Mouse (Mus musculus) MEL (cell line): Measurements from ENCODE around the gene Gla. TPM values are rescaled to one million over a fixed set of nuclear protein-coding genes. Genes with fewer than 3 reads are reported as not detected.

Experiments used
- DNase-seq: peaks from one replicate; pipeline ENCODE4 v3.0.0; 2011; ENCODE audit warnings: low read depth, low spot score
- H3K27ac ChIP-seq: 2 replicates; pipeline ENCODE4 v1.5.1; 2012; ENCODE audit warnings: low read depth, mild to moderate bottlenecking, control low read depth, low read length, moderate library complexity; ENCODE audit not compliant: control insufficient read depth
- H3K27me3 ChIP-seq, 2 experiments: fragments of 150-350 bp in 1 of 2; sonication (generic) in 1 of 2; 2 replicates each; pipeline ENCODE4 v1.6.1; 2012; ENCODE audit warnings: low read length in 2 of 2, mild to moderate bottlenecking in 2 of 2, improper control_type of control experiment in 1 of 2, moderate library complexity in 1 of 2; ENCODE audit not compliant: insufficient read depth in 2 of 2, control insufficient read depth in 1 of 2
- H3K36me3 ChIP-seq, 2 experiments: 2 replicates each; pipeline ENCODE4 v1.6.1; 2012 to 2014; ENCODE audit warnings: low read length in 2 of 2, improper control_type of control experiment in 1 of 2, inconsistent platforms in 1 of 2, mild to moderate bottlenecking in 1 of 2; ENCODE audit not compliant: insufficient read depth in 2 of 2, control insufficient read depth in 1 of 2
- H3K4me1 ChIP-seq, 2 experiments: fragments of 150-350 bp in 1 of 2; sonication (generic) in 1 of 2; 2 replicates each; pipeline ENCODE4 v1.6.1; 2012; ENCODE audit warnings: low read length in 2 of 2, improper control_type of control experiment in 1 of 2, mild to moderate bottlenecking in 1 of 2; ENCODE audit not compliant: insufficient read depth in 2 of 2, control insufficient read depth in 1 of 2
- H3K4me3 ChIP-seq, 2 experiments: fragments of 150-350 bp in 1 of 2; sonication (generic) in 1 of 2; 2 replicates each; pipeline ENCODE4 v1.5.1; 2012; ENCODE audit warnings: low read depth in 2 of 2, low read length in 2 of 2, mild to moderate bottlenecking in 2 of 2, moderate library complexity in 2 of 2, control low read depth in 1 of 2, improper control_type of control experiment in 1 of 2; ENCODE audit not compliant: control insufficient read depth in 1 of 2, insufficient read depth in 1 of 2
- H3K79me2 ChIP-seq: 2 replicates; pipeline ENCODE4 v1.6.1; 2012; ENCODE audit warnings: mild to moderate bottlenecking, low read length, moderate library complexity; ENCODE audit not compliant: control insufficient read depth, poor library complexity, insufficient read depth
- H3K9ac ChIP-seq: 2 replicates; pipeline ENCODE4 v1.6.1; 2012; ENCODE audit warnings: low read depth, mild to moderate bottlenecking, control low read depth, low read length, moderate library complexity; ENCODE audit not compliant: control insufficient read depth, poor library complexity, severe bottlenecking
- H3K9me3 ChIP-seq: fragments of 150-350 bp; sonication (generic); replicated peaks from 2 replicates; pipeline ENCODE4 v1.6.1; 2012; ENCODE audit warnings: mild to moderate bottlenecking, low read length, improper control_type of control experiment, moderate library complexity; ENCODE audit not compliant: insufficient read depth
- CHD1 ChIP-seq: IDR thresholded peaks from 2 replicates; pipeline ENCODE4 v1.6.1; 2012; ENCODE audit warnings: low read depth, mild to moderate bottlenecking, inconsistent platforms, low read length, improper control_type of control experiment
- E2F4 ChIP-seq: IDR thresholded peaks from 2 replicates; pipeline ENCODE4 v1.6.1; 2011; ENCODE audit warnings: low read depth, low read length, improper control_type of control experiment, borderline replicate concordance
- ELF1 ChIP-seq: IDR thresholded peaks from 2 replicates; pipeline ENCODE4 v1.6.1; 2014; ENCODE audit warnings: low read depth, mild to moderate bottlenecking, inconsistent platforms, low read length, improper control_type of control experiment, moderate library complexity
- EP300 ChIP-seq, 2 experiments: IDR thresholded peaks; 2 replicates each; pipeline ENCODE4 v1.6.1; 2011; ENCODE audit warnings: improper control_type of control experiment in 2 of 2, low read length in 2 of 2, low read depth in 1 of 2, mild to moderate bottlenecking in 1 of 2
- GABPA ChIP-seq: IDR thresholded peaks from 2 replicates; pipeline ENCODE4 v1.6.1; 2012; ENCODE audit warnings: low read depth, mild to moderate bottlenecking, inconsistent platforms, low read length, improper control_type of control experiment, moderate library complexity
- GATA1 ChIP-seq: IDR thresholded peaks from 2 replicates; pipeline ENCODE4 v1.6.1; 2011; ENCODE audit warnings: low read depth, low read length, improper control_type of control experiment
- HCFC1 ChIP-seq: IDR thresholded peaks from 2 replicates; pipeline ENCODE4 v1.6.1; 2012; ENCODE audit warnings: low read depth, mild to moderate bottlenecking, inconsistent platforms, low read length, improper control_type of control experiment, moderate library complexity
- JUND ChIP-seq: IDR thresholded peaks from 2 replicates; pipeline ENCODE4 v1.6.1; 2011; ENCODE audit warnings: low read depth, mild to moderate bottlenecking, improper control_type of control experiment, low read length
- MAX ChIP-seq: IDR thresholded peaks from 2 replicates; pipeline ENCODE4 v1.6.1; 2011; ENCODE audit warnings: low read length, improper control_type of control experiment
- MAZ ChIP-seq: IDR thresholded peaks from 2 replicates; pipeline ENCODE4 v1.6.1; 2012; ENCODE audit warnings: low read depth, mild to moderate bottlenecking, inconsistent platforms, low read length, improper control_type of control experiment
- MXI1 ChIP-seq: IDR thresholded peaks from 2 replicates; pipeline ENCODE4 v1.6.1; 2011; ENCODE audit warnings: mild to moderate bottlenecking, low read depth, low read length, improper control_type of control experiment
- MYC ChIP-seq: IDR thresholded peaks from 2 replicates; pipeline ENCODE4 v1.6.1; 2011; ENCODE audit warnings: low read depth, mild to moderate bottlenecking, low read length, improper control_type of control experiment, moderate library complexity
- NRF1 ChIP-seq: IDR thresholded peaks from 2 replicates; pipeline ENCODE4 v1.6.1; 2014; ENCODE audit warnings: low read depth, mild to moderate bottlenecking, inconsistent platforms, low read length, improper control_type of control experiment, moderate library complexity; ENCODE audit not compliant: poor library complexity, insufficient read depth, severe bottlenecking
- POLR2AphosphoS2 ChIP-seq: IDR thresholded peaks from 2 replicates; pipeline ENCODE4 v1.6.1; 2011; ENCODE audit warnings: low read length, improper control_type of control experiment
- RAD21 ChIP-seq: IDR thresholded peaks from 2 replicates; pipeline ENCODE4 v1.6.1; 2011; ENCODE audit warnings: mild to moderate bottlenecking, low read depth, low read length, improper control_type of control experiment
- RCOR1 ChIP-seq: IDR thresholded peaks from 2 replicates; pipeline ENCODE4 v1.6.1; 2012; ENCODE audit warnings: low read depth, mild to moderate bottlenecking, inconsistent platforms, low read length, improper control_type of control experiment
- SIN3A ChIP-seq: IDR thresholded peaks from 2 replicates; pipeline ENCODE4 v1.6.1; 2012; ENCODE audit warnings: low read length, improper control_type of control experiment, inconsistent platforms
- SMC3 ChIP-seq: IDR thresholded peaks from 2 replicates; pipeline ENCODE4 v1.6.1; 2011; ENCODE audit warnings: low read depth, low read length, improper control_type of control experiment
- TAL1 ChIP-seq: IDR thresholded peaks from 2 replicates; pipeline ENCODE4 v1.6.1; 2012; ENCODE audit warnings: mild to moderate bottlenecking, inconsistent platforms, low read length, moderate library complexity, mixed read lengths
- TBP ChIP-seq: IDR thresholded peaks from 2 replicates; pipeline ENCODE4 v1.8.0; 2011; ENCODE audit warnings: low read depth, low read length, improper control_type of control experiment
- USF2 ChIP-seq, 2 experiments: IDR thresholded peaks; 2 replicates each; pipeline ENCODE4 v1.6.1; 2011 to 2012; ENCODE audit warnings: improper control_type of control experiment in 2 of 2, low read length in 2 of 2, borderline replicate concordance in 1 of 2, inconsistent platforms in 1 of 2, low read depth in 1 of 2, mild to moderate bottlenecking in 1 of 2; ENCODE audit not compliant: insufficient read depth in 1 of 2
- ZC3H11A ChIP-seq: IDR thresholded peaks from 2 replicates; pipeline ENCODE4 v1.6.1; 2012; ENCODE audit warnings: low read depth, mild to moderate bottlenecking, inconsistent platforms, low read length, improper control_type of control experiment
- ZMIZ1 ChIP-seq: IDR thresholded peaks from 2 replicates; pipeline ENCODE4 v1.6.1; 2012; ENCODE audit warnings: low read depth, mild to moderate bottlenecking, inconsistent platforms, low read length, improper control_type of control experiment, moderate library complexity
- ZNF384 ChIP-seq: IDR thresholded peaks from 2 replicates; pipeline ENCODE4 v1.6.1; 2012; ENCODE audit warnings: low read depth, mild to moderate bottlenecking, inconsistent platforms, low read length, improper control_type of control experiment
- polyA plus RNA-seq, 2 experiments: library from polyadenylated mRNA; stranded (reverse) in 1 of 2; unstranded in 1 of 2; fragments of >175 nt in 1 of 2; fragments of >200 nt in 1 of 2; gene quantifications; 2 replicates each; pipeline versions ENCODE4 v1.2.1 to v1.2.4; 2012; ENCODE audit warnings: low replicate concordance in 2 of 2, low read depth in 1 of 2; ENCODE audit not compliant: insufficient read length in 2 of 2, insufficient read depth in 1 of 2, missing spikeins in 1 of 2
- total RNA-seq: library from RNA; depleted of rRNA; stranded (reverse); fragments of 300-350 nt; gene quantifications from 2 replicates; pipeline ENCODE4 v1.2.3, GENCODE M21; 2012

Gene Gla
- total and polyA plus RNA-seq, 3 experiments: 10.2 to 17.0 TPM; not detected in 1

DNA sequence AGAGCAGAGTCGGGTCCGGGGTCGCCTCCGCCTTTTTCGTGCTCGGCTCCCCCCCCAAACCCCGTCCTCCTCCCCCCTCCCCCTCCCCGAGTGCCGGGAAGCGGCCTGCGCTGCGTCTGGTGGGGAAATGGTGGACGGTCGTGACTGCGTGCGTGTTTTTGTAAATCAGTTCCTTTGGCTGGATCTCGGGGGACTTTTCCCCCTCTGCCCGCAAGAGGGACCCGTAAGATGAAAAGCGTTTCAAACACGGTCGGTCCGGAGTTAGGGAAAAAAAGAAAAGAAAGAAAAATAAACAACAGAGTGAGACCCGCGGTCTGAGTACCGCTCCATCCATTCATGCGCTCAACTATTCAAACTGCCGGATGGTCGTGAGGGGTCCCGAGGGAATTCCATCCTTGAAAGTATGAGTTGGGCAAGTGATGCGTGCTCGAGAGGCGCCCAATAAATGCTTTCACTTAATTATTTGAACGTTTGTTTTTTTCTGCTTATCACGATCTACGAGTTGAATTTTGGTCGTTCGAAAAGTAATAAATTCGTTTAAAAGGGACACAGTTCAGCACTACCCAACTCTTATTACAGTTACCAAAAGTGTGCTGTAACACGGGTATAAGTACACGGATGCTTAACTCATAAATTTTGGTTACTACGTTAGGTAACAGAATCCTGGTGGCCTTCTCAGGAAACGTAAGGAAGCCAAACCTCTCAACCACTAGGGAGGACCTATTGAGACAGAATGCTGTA lies 625 bp upstream of the Gla start:
- Histone ChIP-seq H3K27me3 (no peaks in the 10 kb centered on the region), H3K9ac (peak overlapping the region; percentile 92), H3K4me3 (peak overlapping the region; percentile 96 to 99), H3K79me2 (peaks cover 34% of the 10 kb centered on the region), H3K4me1 (peaks cover 11 to 13% of the 10 kb centered on the region in 2 experiments), H3K9me3 (no peaks in the 10 kb centered on the region), H3K36me3 (peaks cover 9 to 27% of the 10 kb centered on the region in 2 experiments), H3K27ac (peak overlapping the region; percentile 76)
- peak; percentile 79 for DNase-seq
- TF ChIP-seq MAZ (peak; percentile 84; the same call in 1 of the 2 replicates), RAD21 (no peak), ZNF384 (peak; percentile 51; the same call in 1 of the 2 replicates), SIN3A (no peak), TAL1 (no peak), JUND (no peak), SMC3 (no peak), MAX (no peak), USF2 (IDR thresholded peaks at IDR 0.05; ENCODE audit: borderline replicate concordance in 1 of 2, insufficient read depth in 1 of 2, low read depth in 1 of 2, low read length in 2 of 2) (0 out of 4 replicates have a peak, but pooled peaks of 1 of the 2 experiments have one; percentile 11), MXI1 (peak; percentile 0)

DNA sequence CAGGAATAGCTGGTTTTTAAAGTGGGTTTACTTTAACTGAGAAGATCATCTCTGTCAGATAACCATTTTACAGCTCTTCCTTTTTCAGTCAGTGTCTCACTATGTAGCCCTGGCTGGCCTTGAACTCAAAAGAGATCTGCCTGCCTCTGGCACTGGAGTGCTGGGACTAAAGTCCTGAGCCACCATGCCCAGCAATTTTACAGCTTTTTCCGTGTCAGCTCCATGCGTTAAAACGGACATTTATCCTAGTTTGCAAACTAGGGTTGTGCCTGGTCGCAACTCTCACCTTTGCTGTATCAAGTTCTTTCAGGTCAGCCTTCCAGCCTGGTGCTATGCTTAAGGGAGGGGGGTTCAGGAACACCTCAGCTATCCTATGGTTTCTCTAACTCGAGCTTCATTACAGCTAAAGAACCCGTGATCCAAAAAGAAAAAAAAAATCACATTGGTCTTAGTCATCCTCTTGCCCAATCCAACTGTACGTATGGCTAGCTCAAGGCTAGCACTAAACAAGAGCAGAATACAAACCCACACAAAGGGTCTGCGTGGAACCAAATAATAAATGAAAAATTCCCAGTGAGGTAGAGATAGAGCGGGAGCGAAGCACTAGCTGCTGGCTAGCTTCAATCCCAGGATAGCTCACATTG lies 881 bp downstream of the Gla start:
- Histone ChIP-seq H3K9me3 (no peaks in the 10 kb centered on the region), H3K4me1 (peaks cover 11 to 13% of the 10 kb centered on the region in 2 experiments), H3K27me3 (no peaks in the 10 kb centered on the region), H3K9ac (peak overlapping the region; percentile 73), H3K36me3 (peaks cover 9 to 27% of the 10 kb centered on the region in 2 experiments), H3K79me2 (peaks cover 33% of the 10 kb centered on the region), H3K4me3 (peak overlapping the region; percentile 71 to 82), H3K27ac (peak overlapping the region; percentile 80)
- peak; percentile 60 for DNase-seq
- no peak for TF ChIP-seq E2F4
- TF ChIP-seq RCOR1: no peak
- TF ChIP-seq GATA1: 0 out of 2 replicates have a peak, but pooled peaks have one; percentile 34
- no peak for TF ChIP-seq TAL1
- no peak for TF ChIP-seq ZC3H11A
- no peak for TF ChIP-seq ZMIZ1
- TF ChIP-seq TBP: peak; percentile 95
- TF ChIP-seq GABPA: no peak
- no peak for TF ChIP-seq NRF1
- peak in 1 of 2 experiments; percentile 51; a peak in 1 of 4 replicates for TF ChIP-seq EP300 (IDR thresholded peaks at IDR 0.05; ENCODE audit: low read depth in 1 of 2, low read length in 2 of 2)
- TF ChIP-seq MXI1: peak; percentile 13; the same call in 1 of the 2 replicates
- no peak for TF ChIP-seq USF2 (IDR thresholded peaks at IDR 0.05; ENCODE audit: borderline replicate concordance in 1 of 2, insufficient read depth in 1 of 2, low read depth in 1 of 2, low read length in 2 of 2)
- TF ChIP-seq MYC: 0 out of 2 replicates have a peak, but pooled peaks have one; percentile 9
- TF ChIP-seq MAX: no peak
- TF ChIP-seq HCFC1: 0 out of 2 replicates have a peak, but pooled peaks have one; percentile 0
- 0 out of 2 replicates have a peak, but pooled peaks have one; percentile 24 for TF ChIP-seq CHD1
- no peak for TF ChIP-seq POLR2AphosphoS2
- TF ChIP-seq MAZ: no peak
- TF ChIP-seq ELF1: no peak
